ENCODE assay signal across 8 mouse cellular contexts in genomic region chr2:154552424-154552907, GRCm38 (mm10). TPM values are rescaled to one million over a fixed set of nuclear protein-coding genes. Genes with fewer than 3 reads are reported as not detected.
DNase-seq lines count a peak whose midpoint lies in the region; ATAC-seq and TF ChIP-seq lines count a peak whose summit lies in the region.

No protein-coding gene starts in this region.

- peaks cover 8% of the 10 kb centered on the region; the same call in 1 of the 2 replicates for H3K36me3 ChIP-seq in ES-E14 (ENCODE audit: control insufficient read depth, insufficient read depth, low read length, poor library complexity, severe bottlenecking)
- no peaks in the 10 kb centered on the region for H3K36me3 ChIP-seq in forebrain, postnatal 0 days (ENCODE audit: insufficient read depth)

- ATAC-seq in forebrain, postnatal 0 days = peak; percentile 80

- peak overlapping the region; percentile 43 for H3K4me2 ChIP-seq in forebrain, postnatal 0 days (ENCODE audit: low read depth)

- no peak overlapping the region for H3K27ac ChIP-seq in ES-E14 (ENCODE audit: insufficient read depth, low read depth, low read length, poor library complexity, severe bottlenecking)
- 0 out of 2 replicates have a peak overlapping the region, but pooled peaks have one; percentile 10 for H3K27ac ChIP-seq in cerebellum, adult 2 months (ENCODE audit: insufficient read depth, low read length)
- H3K27ac ChIP-seq in forebrain, postnatal 0 days (ENCODE audit: low read depth, low read length) = no peak overlapping the region
- peak overlapping the region; percentile 62 for H3K27ac ChIP-seq in layer of hippocampus, adult 2 months

- H3K4me3 ChIP-seq in ES-E14 (ENCODE audit: insufficient read depth in 1 of 2, low read depth in 1 of 2, low read length in 2 of 2, poor library complexity in 1 of 2, severe bottlenecking in 1 of 2) = peak overlapping the region; percentile 49 to 63
- H3K4me3 ChIP-seq in cerebellum, adult 2 months (replicated peaks; ENCODE audit: insufficient read depth, low read depth, low read length) = peak overlapping the region; percentile 33
- H3K4me3 ChIP-seq in forebrain, postnatal 0 days (ENCODE audit: low read depth, low read length) = 0 out of 2 replicates have a peak overlapping the region, but pooled peaks have one; percentile 5
- peak overlapping the region; percentile 43 for H3K4me3 ChIP-seq in layer of hippocampus, adult 2 months

- 2% methylated on average over 27 of the region's 27 CpGs for WGBS in cerebellum, adult 2 months
- 11% methylated on average over 27 of the region's 27 CpGs for WGBS in forebrain, postnatal 0 days

- H3K27me3 ChIP-seq in cerebellum, adult 2 months (ENCODE audit: control insufficient read depth, insufficient read depth, low read length) = no peaks in the 10 kb centered on the region
- no peaks in the 10 kb centered on the region for H3K27me3 ChIP-seq in forebrain, postnatal 0 days (ENCODE audit: insufficient read depth, low read length)

- intact Hi-C loops in heart, postnatal 36 days (cut with DNase I) = no loop called here

- peak overlapping the region; percentile 21 for H3K9ac ChIP-seq in ES-E14 (ENCODE audit: insufficient read depth, low read depth, low read length, poor library complexity, severe bottlenecking)
- H3K9ac ChIP-seq in forebrain, postnatal 0 days = no peak overlapping the region; the same call in 1 of the 2 replicates

- peak; percentile 77 for TF ChIP-seq CTCF in cerebellum, adult 2 months (IDR thresholded peaks at IDR 0.05; ENCODE audit: borderline replicate concordance, insufficient read depth, low read depth, low read length)
- TF ChIP-seq CTCF in forebrain, postnatal 0 days (IDR thresholded peaks at IDR 0.05; ENCODE audit: low read depth) = peak; percentile 75
- peak; percentile 76 for TF ChIP-seq CTCF in layer of hippocampus, adult 2 months (conservative IDR thresholded peaks at IDR 0.05)

- in situ Hi-C loops in ES-E14 (cut with MboI; ENCODE audit: low sequenced_read_pairs in 2 of 2, unreplicated experiment in 2 of 2) = no loop called here

- no peak for DNase-seq in ES-E14 (ENCODE audit: low read depth, low spot score)
- DNase-seq in cerebellum, adult 2 months = peak; percentile 87 to 89
- peak; percentile 80 for DNase-seq in forebrain, postnatal 0 days
- DNase-seq in heart, postnatal 36 days = peak; percentile 61 to 66
- peak; percentile 49 to 64 for DNase-seq in layer of hippocampus, adult 2 months (ENCODE audit: low spot score in 2 of 2)
- DNase-seq in lung, postnatal 14 days = peak; percentile 77
- peak; percentile 89 for DNase-seq in retina, postnatal 1 day
- peak; percentile 80 to 81 for DNase-seq in thymus, postnatal 36 days

- no peaks in the 10 kb centered on the region for H3K9me3 ChIP-seq in ES-E14 (ENCODE audit: control insufficient read depth, insufficient read depth, low read depth, low read length)
- no peaks in the 10 kb centered on the region for H3K9me3 ChIP-seq in forebrain, postnatal 0 days (ENCODE audit: low read length)

- TF ChIP-seq POLR2A in cerebellum, adult 2 months (IDR thresholded peaks at IDR 0.05; ENCODE audit: borderline replicate concordance, insufficient read depth, low read length) = no peak

- H3K4me1 ChIP-seq in ES-E14 (ENCODE audit: control insufficient read depth in 2 of 2, insufficient read depth in 2 of 2, low read length in 2 of 2, poor library complexity in 1 of 2) = peaks cover 3 to 16% of the 10 kb centered on the region in 2 experiments; a peak in 3 of 4 replicates
- peaks cover 23% of the 10 kb centered on the region for H3K4me1 ChIP-seq in cerebellum, adult 2 months (ENCODE audit: control insufficient read depth, insufficient read depth, low read length)
- H3K4me1 ChIP-seq in forebrain, postnatal 0 days (ENCODE audit: insufficient read depth) = peaks cover 21% of the 10 kb centered on the region

TF ChIP-seq in ES-E14, 5 proteins besides CTCF, POLR2A, EP300 and RAD21:
- TF ChIP-seq ZNF384 (IDR thresholded peaks at IDR 0.05; ENCODE audit: low read depth, low read length) (no peak), ZC3H11A (IDR thresholded peaks at IDR 0.05; ENCODE audit: borderline replicate concordance, low read depth, low read length) (no peak)

RNA-seq across cellular contexts. Expression of gene Actl10, which starts 0.9 kb away (rescaled TPM):
- total RNA-seq in ES-E14 (2012; rRNA removed) = 0.45 and 1.2 TPM in 2 replicates
- 0.07 and 0.10 TPM in 2 replicates for polyA plus RNA-seq in cerebellum, adult 2 months (2012; rRNA removed)
- total RNA-seq in forebrain, postnatal 0 days (2014; rRNA removed) = 0.15 and 0.48 TPM in 2 replicates
- polyA plus RNA-seq in forebrain, postnatal 0 days (2015; fragmentation: Nextera tagmentation; extraction: Ambion mirVana) = 0.13 TPM in 1 of 2 replicates, not detected in the other
- not detected for total RNA-seq in heart, postnatal 36 days (2021)
- not detected for total RNA-seq in layer of hippocampus, adult 2 months (2021)

RNA-seq across cellular contexts. Expression of gene 1700003F12Rik, which starts 5.6 kb away (rescaled TPM):
- 1.7 and 1.9 TPM in 2 replicates for total RNA-seq in ES-E14 (2012; rRNA removed)
- polyA plus RNA-seq in cerebellum, adult 2 months (2012; rRNA removed) = 1.1 and 1.4 TPM in 2 replicates
- 1.7 and 6.4 TPM in 2 replicates for total RNA-seq in forebrain, postnatal 0 days (2014; rRNA removed)
- polyA plus RNA-seq in forebrain, postnatal 0 days (2015; fragmentation: Nextera tagmentation; extraction: Ambion mirVana) = 2.8 and 3.2 TPM in 2 replicates
- not detected for total RNA-seq in heart, postnatal 36 days (2021)
- 1 to 10 TPM in 1 of 2 experiments, not detected in 1; 1.4 TPM for total RNA-seq in layer of hippocampus, adult 2 months (2021)

RNA-seq across cellular contexts. Expression of gene Necab3, which starts 6.2 kb away (rescaled TPM):
- 5.8 and 9.5 TPM in 2 replicates for total RNA-seq in ES-E14 (2012; rRNA removed)
- polyA plus RNA-seq in cerebellum, adult 2 months (2012; rRNA removed) = 64.1 and 77.2 TPM in 2 replicates
- total RNA-seq in forebrain, postnatal 0 days (2014; rRNA removed) = 14.5 and 16.3 TPM in 2 replicates
- 14.7 and 17.2 TPM in 2 replicates for polyA plus RNA-seq in forebrain, postnatal 0 days (2015; fragmentation: Nextera tagmentation; extraction: Ambion mirVana)
- total RNA-seq in heart, postnatal 36 days (2021) = under 1 TPM; 0.14 to 0.47 TPM
- total RNA-seq in layer of hippocampus, adult 2 months (2021) = 10 to 100 TPM; 30.0 to 34.9 TPM

RNA-seq across cellular contexts. Expression of gene E2f1, which starts 17.2 kb away (rescaled TPM):
- total RNA-seq in ES-E14 (2012; rRNA removed) = 13.8 and 16.9 TPM in 2 replicates
- 4.1 and 5.0 TPM in 2 replicates for polyA plus RNA-seq in cerebellum, adult 2 months (2012; rRNA removed)
- total RNA-seq in forebrain, postnatal 0 days (2014; rRNA removed) = 2.8 and 3.0 TPM in 2 replicates
- 4.7 and 4.9 TPM in 2 replicates for polyA plus RNA-seq in forebrain, postnatal 0 days (2015; fragmentation: Nextera tagmentation; extraction: Ambion mirVana)
- under 1 TPM; 0.61 to 0.73 TPM for total RNA-seq in heart, postnatal 36 days (2021)
- total RNA-seq in layer of hippocampus, adult 2 months (2021) = 1 to 10 TPM; 5.4 to 5.7 TPM

RNA-seq across cellular contexts. Expression of gene Pxmp4, which starts 51.0 kb away (rescaled TPM):
- total RNA-seq in ES-E14 (2012; rRNA removed) = 8.6 and 10.5 TPM in 2 replicates
- polyA plus RNA-seq in cerebellum, adult 2 months (2012; rRNA removed) = 14.8 and 14.9 TPM in 2 replicates
- 13.2 and 15.0 TPM in 2 replicates for total RNA-seq in forebrain, postnatal 0 days (2014; rRNA removed)
- polyA plus RNA-seq in forebrain, postnatal 0 days (2015; fragmentation: Nextera tagmentation; extraction: Ambion mirVana) = 16.6 and 17.9 TPM in 2 replicates
- 10 to 100 TPM; 27.8 to 28.3 TPM for total RNA-seq in heart, postnatal 36 days (2021)
- total RNA-seq in layer of hippocampus, adult 2 months (2021) = 10 to 100 TPM; 10.7 to 13.7 TPM

Comparison
In these comparisons a context has a peak if more than half of its experiments do, and no peak if none do; other contexts are left out.
1. H3K27ac ChIP-seq: peak in cerebellum, adult 2 months (single experiment) and layer of hippocampus, adult 2 months (single experiment); none in ES-E14 (single experiment) and forebrain, postnatal 0 days (single experiment).
2. H3K4me3 ChIP-seq: peak in every context shown above with its lines; median percentile 56 in ES-E14; 43 in layer of hippocampus, adult 2 months; 33 in cerebellum, adult 2 months; 5 in forebrain, postnatal 0 days.
3. Peak in every context shown above with its lines, with median percentiles within 50 percentile points of each other: CTCF ChIP-seq.